Mouse (Mus musculus): ENCODE data around the gene Misp.

Gene Misp

GRCm38 (mm10) chr10:79824413-79824812 is 3.6 kb downstream of the Misp start:
- peak; percentile 46 for DNase-seq

- no peak for DNase-seq
These were observed 10.8 kb downstream of the Misp start for GRCm38 (mm10) chr10:79831583-79831982.

GRCm38 (mm10) chr10:79832026-79832785 is 11.4 kb downstream of the Misp start:
- DNase-seq, result no peak

GRCm38 (mm10) chr10:79832786-79833181 is 12.0 kb downstream of the Misp start:
- DNase-seq, result no peak

GRCm38 (mm10) chr10:79834769-79835398 is 14.1 kb downstream of the Misp start:
- DNase-seq, result peak; percentile 73

GRCm38 (mm10) chr10:79836918-79837317 is 16.1 kb downstream of the Misp start:
- DNase-seq, result no peak

GRCm38 (mm10) chr10:79838151-79838550 is 17.4 kb downstream of the Misp start:
- DNase-seq, result peak; percentile 34

GRCm38 (mm10) chr10:79840091-79840490 is 19.3 kb downstream of the Misp start:
- DNase-seq, result no peak

- DNase-seq, result peak; percentile 81
These were observed 20.1 kb downstream of the Misp start for GRCm38 (mm10) chr10:79840644-79841551.

GRCm38 (mm10) chr10:79842322-79842721 is 21.5 kb downstream of the Misp start:
- DNase-seq, result no peak

- DNase-seq, result no peak
These were observed 22.7 kb downstream of the Misp start for GRCm38 (mm10) chr10:79843476-79843875.

GRCm38 (mm10) chr10:79846553-79846952 is 25.8 kb downstream of the Misp start:
- no peak for DNase-seq

- DNase-seq, result no peak
These were observed 29.3 kb downstream of the Misp start for GRCm38 (mm10) chr10:79849941-79850628.

- DNase-seq, result no peak
These were observed 30.9 kb downstream of the Misp start for GRCm38 (mm10) chr10:79851653-79852052.

GRCm38 (mm10) chr10:79852107-79852789 is 31.5 kb downstream of the Misp start:
- peak; percentile 78 for DNase-seq

GRCm38 (mm10) chr10:79852827-79853226 is 32.0 kb downstream of the Misp start:
- DNase-seq, result no peak

GRCm38 (mm10) chr10:79853392-79853791 is 32.6 kb downstream of the Misp start:
- DNase-seq, result peak; percentile 97

- DNase-seq, result peak; percentile 99
These were observed 33.3 kb downstream of the Misp start, which contains the start of gene Ptbp1 for GRCm38 (mm10) chr10:79853860-79854795. Gene Ptbp1, plus strand, starts transcription at chr10:79854427.

GRCm38 (mm10) chr10:79854801-79855541 is 34.2 kb downstream of the Misp start:
- DNase-seq, result peak; percentile 70

GRCm38 (mm10) chr10:79855558-79856184 is 34.9 kb downstream of the Misp start:
- peak; percentile 96 for DNase-seq

Data from kidney, adult 9 months (tissue).